Mouse (Mus musculus) mouse trophoblast stem cell (cell line): ENCODE results near the gene Psme2b.
"Not testable (repeated sequence)": the region's sequence is repeated elsewhere in the genome, so short reads cannot be mapped to it uniquely, and the experiment has no call there.

Experiments used
- in situ Hi-C, 2 experiments: fragments of 300-500 bp; cut with MseI, MboI; formaldehyde crosslinking; loops; 2 replicates in 1 of 2; 3 replicates in 1 of 2; pipeline ENCODE4 v1.15.1; 2025

Psme2b gene

GRCm38 (mm10) chr11:48946090-48946489 is at the start of gene Psme2b:
Gene Psme2b, minus strand, starts transcription at chr11:48946190.
- in situ Hi-C loops = not testable (repeated sequence)

- in situ Hi-C loops = loop anchor here (10.0 kb wide), 3 partner anchors 69 to 119 kb away; partner anchors contain the start of gene Irgm1 (in 2 of the 2)
These were observed 48.0 kb upstream of the Psme2b start, which contains the start of gene Tgtp1 for GRCm38 (mm10) chr11:48994018-48994417. Gene Tgtp1, minus strand, starts transcription at chr11:48994172.

GRCm38 (mm10) chr11:48993296-48993695 is 47.3 kb upstream of the Psme2b start:
- in situ Hi-C loops = loop anchor here (10.0 kb wide), 3 partner anchors 68 to 118 kb away; partner anchors contain the start of gene Irgm1 (in 2 of the 2)

GRCm38 (mm10) chr11:48991740-48992520 is 45.9 kb upstream of the Psme2b start, which contains the start of gene Gm12185:
Gene Gm12185, minus strand, starts transcription at chr11:48992226.
- in situ Hi-C loops = loop anchor here (10.0 kb wide), 3 partner anchors 67 to 117 kb away; partner anchors contain the start of gene Irgm1 (in 2 of the 2)

- in situ Hi-C loops = loop anchor here (10.0 kb wide), 3 partner anchors 65 to 115 kb away; partner anchors contain the start of gene Irgm1 (in 2 of the 2)
These were observed 44.0 kb upstream of the Psme2b start for GRCm38 (mm10) chr11:48989981-48990380.

GRCm38 (mm10) chr11:48988219-48988618 is 42.2 kb upstream of the Psme2b start:
- in situ Hi-C loops = not testable (repeated sequence)

GRCm38 (mm10) chr11:48982848-48983247 is 36.9 kb upstream of the Psme2b start:
- in situ Hi-C loops = not testable (repeated sequence)

GRCm38 (mm10) chr11:48980052-48980451 is 34.1 kb upstream of the Psme2b start:
- in situ Hi-C loops = not testable (repeated sequence)

- in situ Hi-C loops = not testable (repeated sequence)
These were observed 33.3 kb upstream of the Psme2b start, which contains the start of gene 9930111J21Rik1 for GRCm38 (mm10) chr11:48979251-48979650. Gene 9930111J21Rik1, minus strand, starts transcription at chr11:48979398.

GRCm38 (mm10) chr11:48978240-48978939 is 32.4 kb upstream of the Psme2b start, which contains the start of gene Olfr56:
Gene Olfr56, plus strand, starts transcription at chr11:48978889.
- in situ Hi-C loops = not testable (repeated sequence)

GRCm38 (mm10) chr11:48974686-48975085 is 28.7 kb upstream of the Psme2b start:
- in situ Hi-C loops = not testable (repeated sequence)

GRCm38 (mm10) chr11:48939286-48939685 is 6.7 kb downstream of the Psme2b start:
- in situ Hi-C loops = not testable (repeated sequence)

- in situ Hi-C loops = not testable (repeated sequence)
These were observed 10.7 kb downstream of the Psme2b start for GRCm38 (mm10) chr11:48935291-48935690.

- in situ Hi-C loops = not testable (repeated sequence)
These were observed 12.1 kb downstream of the Psme2b start for GRCm38 (mm10) chr11:48933923-48934322.

- in situ Hi-C loops = not testable (repeated sequence)
These were observed 12.6 kb downstream of the Psme2b start for GRCm38 (mm10) chr11:48933422-48933821.

GRCm38 (mm10) chr11:48928068-48928467 is 17.9 kb downstream of the Psme2b start:
- in situ Hi-C loops = loop anchor here in 1 of 2 experiments (10.0 kb wide), 1 partner anchor 67 kb away; the partner anchor contains the start of genes Gm12185 and Tgtp1

GRCm38 (mm10) chr11:48926437-48926836 is 19.6 kb downstream of the Psme2b start:
- in situ Hi-C loops = loop anchor here in 1 of 2 experiments (10.0 kb wide), 1 partner anchor 68 kb away; the partner anchor contains the start of genes Gm12185 and Tgtp1

GRCm38 (mm10) chr11:48923818-48924217 is 22.2 kb downstream of the Psme2b start:
- in situ Hi-C loops = loop anchor here in 1 of 2 experiments (10.0 kb wide), 1 partner anchor 71 kb away; the partner anchor contains the start of genes Gm12185 and Tgtp1

GRCm38 (mm10) chr11:48918380-48918779 is 27.6 kb downstream of the Psme2b start:
- in situ Hi-C loops = loop anchor here in 1 of 2 experiments (10.0 kb wide), 1 partner anchor 156 kb away; the partner anchor contains the start of gene Ifi47

GRCm38 (mm10) chr11:48913611-48914010 is 32.4 kb downstream of the Psme2b start:
- in situ Hi-C loops = loop anchor here in 1 of 2 experiments (10.0 kb wide), 1 partner anchor 161 kb away; the partner anchor contains the start of gene Ifi47

- in situ Hi-C loops = no loop called here
These were observed 37.5 kb downstream of the Psme2b start for GRCm38 (mm10) chr11:48908459-48908858.
